Mouse (Mus musculus) thymus, adult 18-20 months (tissue): ENCODE results near the gene Cx3cr1.

Experiments
- DNase-seq, 2 experiments: peaks; one replicate each; pipeline ENCODE4 v3.0.0; 2022; ENCODE audit warnings: mixed read lengths in 2 of 2

Gene Cx3cr1

GRCm38 (mm10) chr9:119853071-119853846, 216.4 kb downstream of the Cx3cr1 start:
- DNase-seq, result no peak

DNA sequence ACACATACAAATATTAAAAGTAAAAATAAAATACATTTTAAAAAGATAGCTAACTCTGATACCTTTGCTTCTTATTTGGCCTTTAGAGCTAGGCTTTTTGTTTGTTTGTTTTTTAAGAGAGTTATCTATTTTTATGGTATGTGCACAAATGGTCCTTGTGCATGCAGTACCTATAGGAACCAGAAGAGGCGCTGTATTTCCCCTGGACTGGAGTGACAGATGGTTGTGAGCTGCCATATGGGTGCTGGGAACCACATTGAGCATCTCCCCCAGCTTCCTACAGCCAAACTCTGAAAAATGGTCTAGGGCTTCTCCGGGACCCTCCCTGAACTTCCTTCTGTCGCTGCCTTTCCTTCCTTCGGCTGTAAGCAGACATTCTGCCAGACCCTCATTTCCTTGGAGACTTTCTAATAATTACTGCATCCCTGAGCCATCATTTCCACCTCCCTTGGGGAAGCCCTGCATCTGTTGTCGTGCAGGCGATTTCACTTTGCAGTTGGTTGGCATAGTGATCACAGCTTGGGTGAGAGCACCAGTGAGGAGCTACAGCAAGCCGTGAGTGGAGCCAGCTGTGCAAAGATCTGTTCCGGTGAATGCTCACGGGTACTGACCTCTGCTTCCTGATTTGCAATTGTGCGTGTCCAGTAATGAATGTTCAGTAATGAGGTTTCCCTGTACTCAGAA, 217.2 kb downstream of the Cx3cr1 start:
- no peak for DNase-seq
